Mouse (Mus musculus) G1E (cell line): ENCODE measurements around the gene Fbxl14. TPM values are rescaled to one million over a fixed set of nuclear protein-coding genes. Genes with fewer than 3 reads are reported as not detected.

Experiments
- ATAC-seq: 2 replicates; pipeline ENCODE4 v1.8.0; 2016; ENCODE audit warnings: mild to moderate bottlenecking; ENCODE audit not compliant: insufficient number of reproducible peaks, poor library complexity, low FRiP score, severe bottlenecking; ENCODE audit errors: extremely low read depth
- DNase-seq: peaks from one replicate; pipeline ENCODE4 v3.0.0; 2012; ENCODE audit warnings: low spot score
- H3K27me3 ChIP-seq: 2 replicates; pipeline ENCODE4 v1.6.1; 2012; ENCODE audit warnings: mild to moderate bottlenecking, low read length, inconsistent platforms; ENCODE audit not compliant: insufficient read depth
- H3K36me3 ChIP-seq: replicated peaks from 2 replicates; pipeline ENCODE3; 2012; ENCODE audit warnings: mild to moderate bottlenecking, inconsistent platforms
- H3K4me1 ChIP-seq: 2 replicates; pipeline ENCODE4 v1.6.1; 2012; ENCODE audit warnings: low read depth, low read length, inconsistent platforms, mixed read lengths; ENCODE audit not compliant: insufficient read depth
- H3K4me3 ChIP-seq: 2 replicates; pipeline ENCODE4 v1.5.1; 2012; ENCODE audit warnings: low read depth, mild to moderate bottlenecking, inconsistent platforms, low read length, moderate library complexity, mixed read lengths
- H3K9me3 ChIP-seq: replicated peaks from 2 replicates; pipeline ENCODE4 v1.6.1; 2012; ENCODE audit warnings: inconsistent platforms
- CTCF ChIP-seq: IDR thresholded peaks from 2 replicates; pipeline ENCODE4 v1.5.1; 2012; ENCODE audit warnings: low read depth, low read length, inconsistent platforms, mixed read lengths
- GATA1 ChIP-seq: IDR thresholded peaks from 2 replicates; pipeline ENCODE4 v1.6.1; 2012; ENCODE audit warnings: borderline replicate concordance, low read length, inconsistent platforms, mixed read lengths
- GATA2 ChIP-seq: IDR thresholded peaks from 2 replicates; pipeline ENCODE4 v1.6.1; 2012; ENCODE audit warnings: low read depth, low read length, inconsistent platforms, borderline replicate concordance
- POLR2AphosphoS5 ChIP-seq: IDR thresholded peaks from 2 replicates; pipeline ENCODE4 v1.6.1; 2012; ENCODE audit warnings: low read depth, low read length, inconsistent platforms; ENCODE audit not compliant: insufficient replicate concordance
- TAL1 ChIP-seq: conservative IDR thresholded peaks from 2 replicates; pipeline ENCODE4 v1.6.1; 2012; ENCODE audit warnings: low read depth, low read length, inconsistent platforms, mixed read lengths
- polyA plus RNA-seq: library from polyadenylated mRNA; stranded (reverse); fragments of >175 nt; gene quantifications from 2 replicates; pipeline ENCODE4 v1.2.3, GENCODE M21; 2012
- total RNA-seq, 2 experiments: library from RNA; stranded (forward) in 1 of 2; stranded (reverse) in 1 of 2; fragments of 200-1000 nt in 1 of 2; fragments of >200 nt in 1 of 2; fragmentation: Nextera tagmentation in 1 of 2; gene quantifications; 2 replicates each; pipeline ENCODE4 v1.2.3; 2014 to 2017

Fbxl14 gene
- total and polyA plus RNA-seq, 3 experiments, result 50.8 to 71.3 (median 69.2) TPM

GRCm38 (mm10) chr6:119520731-119521130, 41.3 kb downstream of the Fbxl14 start:
- Histone ChIP-seq H3K27me3 (peaks cover 30% of the 10 kb centered on the region; the same call in 1 of the 2 replicates), H3K9me3 (no peaks in the 10 kb centered on the region), H3K4me1 (no peaks in the 10 kb centered on the region), H3K36me3 (no peaks in the 10 kb centered on the region), H3K4me3 (no peak overlapping the region)
- ATAC-seq (no peak), DNase-seq (no peak)
- no peak for TF ChIP-seq CTCF
- TF ChIP-seq GATA2, result no peak

- Histone ChIP-seq H3K27me3 (peaks cover 30% of the 10 kb centered on the region; the same call in 1 of the 2 replicates), H3K9me3 (no peaks in the 10 kb centered on the region), H3K4me1 (no peaks in the 10 kb centered on the region), H3K36me3 (no peaks in the 10 kb centered on the region), H3K4me3 (no peak overlapping the region)
- ATAC-seq (no peak), DNase-seq (no peak)
- TF ChIP-seq GATA1, result no peak
- no peak for TF ChIP-seq GATA2
- TF ChIP-seq TAL1, result no peak
- no peak for TF ChIP-seq CTCF
- TF ChIP-seq POLR2AphosphoS5, result no peak
Observed at GRCm38 (mm10) chr6:119521482-119521900, 42.0 kb downstream of the Fbxl14 start.

- no peak for ATAC-seq
- TF ChIP-seq CTCF (no peak), GATA1 (no peak), POLR2AphosphoS5 (no peak), TAL1 (no peak), GATA2 (no peak)
- Histone ChIP-seq H3K4me3 (no peak overlapping the region), H3K36me3 (no peaks in the 10 kb centered on the region), H3K9me3 (no peaks in the 10 kb centered on the region), H3K27me3 (peaks cover 30% of the 10 kb centered on the region; the same call in 1 of the 2 replicates), H3K4me1 (no peaks in the 10 kb centered on the region)
- DNase-seq, result no peak
Observed at GRCm38 (mm10) chr6:119521931-119522391, 42.5 kb downstream of the Fbxl14 start.

GRCm38 (mm10) chr6:119526498-119526897, 47.0 kb downstream of the Fbxl14 start:
- H3K9me3 ChIP-seq, result no peaks in the 10 kb centered on the region
- no peak for DNase-seq
- H3K4me1 ChIP-seq, result no peaks in the 10 kb centered on the region
- no peaks in the 10 kb centered on the region for H3K36me3 ChIP-seq
- H3K4me3 ChIP-seq, result no peak overlapping the region
- no peak for ATAC-seq
- TF ChIP-seq GATA2 (no peak), TAL1 (no peak), GATA1 (no peak), CTCF (no peak), POLR2AphosphoS5 (no peak)
- peaks cover 27% of the 10 kb centered on the region; the same call in 1 of the 2 replicates for H3K27me3 ChIP-seq

GRCm38 (mm10) chr6:119529659-119530058, 50.2 kb downstream of the Fbxl14 start:
- TF ChIP-seq POLR2AphosphoS5 (no peak), GATA2 (no peak)

More at GRCm38 (mm10) chr6:119529659-119530058, 50.2 kb downstream of the Fbxl14 start:
- ATAC-seq, result no peak
- Histone ChIP-seq H3K9me3 (no peaks in the 10 kb centered on the region), H3K4me1 (no peaks in the 10 kb centered on the region), H3K27me3 (peaks cover 7% of the 10 kb centered on the region; the same call in 1 of the 2 replicates), H3K36me3 (no peaks in the 10 kb centered on the region), H3K4me3 (no peak overlapping the region)
- DNase-seq, result no peak

Other genes starting within 250 kb of the Fbxl14 start
- gene Cacna2d4, start 243.1 kb upstream of the Fbxl14 start, total RNA-seq (2014; fragmentation: Nextera tagmentation), result not detected in 2 replicates
- 0.12 and 0.33 TPM in 2 replicates for gene Cacna2d4, start 243.1 kb upstream of the Fbxl14 start, total RNA-seq (2017)
- not detected in 2 replicates for gene Cacna2d4, start 243.1 kb upstream of the Fbxl14 start, polyA plus RNA-seq
- not detected in 2 replicates for gene Lrtm2, start 148.9 kb upstream of the Fbxl14 start, total RNA-seq (2014; fragmentation: Nextera tagmentation)
- gene Lrtm2, start 148.9 kb upstream of the Fbxl14 start, total RNA-seq (2017), result 0.11 TPM in 1 of 2 replicates, not detected in the other
- gene Lrtm2, start 148.9 kb upstream of the Fbxl14 start, polyA plus RNA-seq, result not detected in 2 replicates
- gene Adipor2, start 62.0 kb upstream of the Fbxl14 start, total RNA-seq (2014; fragmentation: Nextera tagmentation), result 91.1 and 97.8 TPM in 2 replicates
- gene Adipor2, start 62.0 kb upstream of the Fbxl14 start, total RNA-seq (2017), result 128 and 129 TPM in 2 replicates
- 28.2 and 28.5 TPM in 2 replicates for gene Adipor2, start 62.0 kb upstream of the Fbxl14 start, polyA plus RNA-seq
- gene Wnt5b, start 64.7 kb downstream of the Fbxl14 start, total RNA-seq (2014; fragmentation: Nextera tagmentation), result not detected in 2 replicates
- gene Wnt5b, start 64.7 kb downstream of the Fbxl14 start, total RNA-seq (2017), result not detected in 2 replicates
- gene Wnt5b, start 64.7 kb downstream of the Fbxl14 start, polyA plus RNA-seq, result 0.03 TPM in 1 of 2 replicates, not detected in the other